Mouse (Mus musculus): ENCODE results near the gene Adgrb2.

- TF ChIP-seq CTCF (IDR thresholded peaks at IDR 0.05) (no peak), EP300 (IDR thresholded peaks at IDR 0.05) (no peak)
These were observed 1.6 kb upstream of the Adgrb2 start for GRCm38 (mm10) chr4:129983046-129983445.

Data from lung, postnatal 0 days (tissue).